Mouse (Mus musculus) hindbrain, embryonic 10.5 days (tissue): ENCODE measurements at regions not wholly inside any gene's neighbourhood (a gene's known extent, or its start where the extent isn't known, plus 50 kb on each side); places are given as distances from the start of the nearest gene placed in this dataset.
"Not testable (repeated sequence)": the region's sequence is repeated elsewhere in the genome, so short reads cannot be mapped to it uniquely, and the experiment has no call there.

ENCODE experiments used
- DNase-seq: peaks from one replicate; pipeline ENCODE4 v3.0.0-alpha.2; 2017; ENCODE audit warnings: low spot score
- H3K27ac ChIP-seq: fragments of 300-500 bp; sonication (generic); 2 replicates; pipeline ENCODE4 v1.5.1; 2016; ENCODE audit warnings: mild to moderate bottlenecking, moderate library complexity
- H3K27me3 ChIP-seq: fragments of 300-500 bp; sonication (generic); 2 replicates; pipeline ENCODE4 v1.6.1; 2016; ENCODE audit warnings: mild to moderate bottlenecking; ENCODE audit not compliant: poor library complexity, insufficient read depth, severe bottlenecking
- H3K36me3 ChIP-seq: fragments of 300-500 bp; sonication (generic); 2 replicates; pipeline ENCODE4 v1.6.1; 2016; ENCODE audit warnings: mild to moderate bottlenecking, moderate library complexity
- H3K4me1 ChIP-seq: fragments of 300-500 bp; sonication (generic); replicated peaks from 2 replicates; pipeline ENCODE4 v1.6.1; 2016; ENCODE audit warnings: mild to moderate bottlenecking
- H3K4me3 ChIP-seq: fragments of 300-500 bp; sonication (generic); 2 replicates; pipeline ENCODE4 v1.5.1; 2016; ENCODE audit warnings: mild to moderate bottlenecking, moderate library complexity
- H3K9me3 ChIP-seq: fragments of 300-500 bp; sonication (generic); 2 replicates; pipeline ENCODE4 v1.6.1; 2016; ENCODE audit warnings: mild to moderate bottlenecking, moderate library complexity
- WGBS: fragments of 180-500 bp; shearing (Covaris S2); methylation state at CpG from one replicate; pipeline ENCODE4 v1.1.7; 2016; 5-methylcytosine and 5-hydroxymethylcytosine counted together

DNA sequence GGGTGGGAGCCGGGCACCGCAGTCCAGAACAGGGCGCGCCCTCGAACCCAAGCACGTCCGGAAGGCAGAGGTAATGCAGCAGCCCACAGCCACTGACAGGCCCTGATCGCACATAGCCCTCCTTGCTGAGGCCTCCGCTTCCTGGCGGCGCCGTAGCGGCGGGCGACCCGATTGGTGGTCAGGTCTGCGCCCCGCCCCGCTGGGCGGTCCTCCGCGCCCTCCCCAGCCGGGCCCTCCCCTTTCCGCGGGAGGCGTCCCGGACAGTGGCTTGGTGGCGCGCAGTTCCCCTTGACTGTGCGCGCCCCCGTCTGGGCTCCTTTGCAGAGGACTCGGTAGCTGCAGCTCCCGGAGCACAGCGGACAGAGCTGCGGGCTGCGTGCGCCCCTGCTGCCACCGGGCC lies 375.5 kb upstream of the Asap2 start:
- H3K4me1 ChIP-seq, H3K27ac ChIP-seq, H3K9me3 ChIP-seq, H3K27me3 ChIP-seq, H3K36me3 ChIP-seq: not testable (repeated sequence)
- WGBS = 0% methylated on average over 30 of the region's 39 CpGs
- peak overlapping the region; percentile 51 for H3K4me3 ChIP-seq
- DNase-seq = peak; percentile 76
